Mouse (Mus musculus) intestine, embryonic 15.5 days (tissue): ENCODE data around the gene Cdhr4. TPM values are rescaled to one million over a fixed set of nuclear protein-coding genes. Genes with fewer than 3 reads are reported as not detected.

Experiments used
- ATAC-seq: fragments of 200-750 bp; cut with Nextera tagmentation; 2 replicates; pipeline ENCODE4 v1.8.0; 2017; ENCODE audit warnings: moderate TSS enrichment, moderate library complexity
- H3K27ac ChIP-seq: fragments of 300-500 bp; sonication (generic); 2 replicates; pipeline ENCODE4 v1.5.1; 2015; ENCODE audit warnings: mild to moderate bottlenecking, inconsistent platforms
- H3K27me3 ChIP-seq: fragments of 300-500 bp; sonication (generic); replicated peaks from 2 replicates; pipeline ENCODE4 v1.6.1; 2015; ENCODE audit warnings: inconsistent platforms
- H3K36me3 ChIP-seq: fragments of 300-500 bp; sonication (generic); 2 replicates; pipeline ENCODE4 v1.6.1; 2015; ENCODE audit warnings: inconsistent platforms
- H3K4me1 ChIP-seq: fragments of 300-500 bp; sonication (generic); replicated peaks from 2 replicates; pipeline ENCODE4 v1.6.1; 2015; ENCODE audit warnings: inconsistent platforms
- H3K4me2 ChIP-seq: fragments of 300-500 bp; sonication (generic); replicated peaks from 2 replicates; pipeline ENCODE4 v1.6.1; 2015; ENCODE audit warnings: mild to moderate bottlenecking, inconsistent platforms
- H3K4me3 ChIP-seq: fragments of 300-500 bp; sonication (generic); replicated peaks from 2 replicates; pipeline ENCODE4 v1.5.1; 2015; ENCODE audit warnings: inconsistent platforms
- H3K9ac ChIP-seq: fragments of 300-500 bp; sonication (generic); 2 replicates; pipeline ENCODE4 v1.6.1; 2015; ENCODE audit warnings: inconsistent platforms
- H3K9me3 ChIP-seq: fragments of 300-500 bp; sonication (generic); 2 replicates; pipeline ENCODE4 v1.6.1; 2016; ENCODE audit warnings: inconsistent platforms
- WGBS: fragments of 180-500 bp; shearing (Covaris S2); methylation state at CpG from one replicate; pipeline ENCODE4 v1.1.7; 2015; 5-methylcytosine and 5-hydroxymethylcytosine counted together
- polyA plus RNA-seq: library from polyadenylated mRNA; unstranded; fragments of >200 nt; fragmentation: Nextera tagmentation; extraction: Ambion mirVana; gene quantifications from 2 replicates; pipeline ENCODE4 v1.2.1, GENCODE M21; 2015

Cdhr4 gene
- polyA plus RNA-seq, 1 experiment from 2014 or later, result 8.4 TPM

GRCm38 (mm10) chr9:107981684-107982605 is 10.4 kb upstream of the Cdhr4 start:
- no peaks in the 10 kb centered on the region for H3K9me3 ChIP-seq

GRCm38 (mm10) chr9:107982681-107983346 is 9.5 kb upstream of the Cdhr4 start, which contains the start of gene Gm20661:
Gm20661 (plus strand) TSS chr9:107983058.
- Histone ChIP-seq H3K9me3 (no peaks in the 10 kb centered on the region), H3K9ac (peak within 1 kb of the TSS; percentile 77), H3K27me3 (no peaks in the 10 kb centered on the region), H3K4me3 (peak within 1 kb of the TSS; percentile 79), H3K4me1 (peaks cover 42% of the 10 kb centered on the region), H3K27ac (peak within 1 kb of the TSS; percentile 99), H3K36me3 (no peaks in the 10 kb centered on the region), H3K4me2 (peak within 1 kb of the TSS; percentile 87)
- WGBS, result 20% methylated on average over 14 of the region's 14 CpGs
- peak; percentile 69 for ATAC-seq

More at GRCm38 (mm10) chr9:107981684-107982605, 10.4 kb upstream of the Cdhr4 start:
- Histone ChIP-seq H3K9ac (peak overlapping the region; percentile 45), H3K27ac (peak overlapping the region; percentile 99), H3K27me3 (no peaks in the 10 kb centered on the region), H3K36me3 (no peaks in the 10 kb centered on the region), H3K4me1 (peaks cover 42% of the 10 kb centered on the region), H3K4me2 (peak overlapping the region; percentile 87), H3K4me3 (peak overlapping the region; percentile 79)
- ATAC-seq, result peak; percentile 18
- 24% methylated on average over 7 of the region's 7 CpGs for WGBS

GRCm38 (mm10) chr9:107983421-107983890 is 8.8 kb upstream of the Cdhr4 start:
- peak; percentile 55 for ATAC-seq
- no peaks in the 10 kb centered on the region for H3K27me3 ChIP-seq
- H3K27ac ChIP-seq, result peak overlapping the region; percentile 99
- peak overlapping the region; percentile 79 for H3K4me3 ChIP-seq
- H3K4me1 ChIP-seq, result peaks cover 42% of the 10 kb centered on the region
- H3K9me3 ChIP-seq, result no peaks in the 10 kb centered on the region
- H3K4me2 ChIP-seq, result peak overlapping the region; percentile 87
- WGBS, result 21% methylated on average over 4 of the region's 4 CpGs
- peak overlapping the region; percentile 77 for H3K9ac ChIP-seq
- H3K36me3 ChIP-seq, result no peaks in the 10 kb centered on the region

- peaks cover 42% of the 10 kb centered on the region for H3K4me1 ChIP-seq
- peak overlapping the region; percentile 99 for H3K27ac ChIP-seq
- H3K9ac ChIP-seq, result peak overlapping the region; percentile 77
- H3K4me3 ChIP-seq, result peak overlapping the region; percentile 79
- H3K4me2 ChIP-seq, result peak overlapping the region; percentile 87
- 42% methylated on average over 19 of the region's 19 CpGs for WGBS
- no peaks in the 10 kb centered on the region for H3K27me3 ChIP-seq
- no peak for ATAC-seq
- no peaks in the 10 kb centered on the region for H3K36me3 ChIP-seq
- no peaks in the 10 kb centered on the region for H3K9me3 ChIP-seq
Measured at GRCm38 (mm10) chr9:107984052-107984753, 8.1 kb upstream of the Cdhr4 start.

- H3K4me2 ChIP-seq, result peak overlapping the region; percentile 87
- H3K27ac ChIP-seq, result peak overlapping the region; percentile 99
- H3K27me3 ChIP-seq, result no peaks in the 10 kb centered on the region
- 45% methylated on average over 9 of the region's 9 CpGs for WGBS
- no peaks in the 10 kb centered on the region for H3K9me3 ChIP-seq
- H3K36me3 ChIP-seq, result no peaks in the 10 kb centered on the region
- no peak for ATAC-seq
- peak overlapping the region; percentile 77 for H3K9ac ChIP-seq
- H3K4me1 ChIP-seq, result peaks cover 42% of the 10 kb centered on the region
- peak overlapping the region; percentile 79 for H3K4me3 ChIP-seq
Measured at GRCm38 (mm10) chr9:107984754-107985055, 7.6 kb upstream of the Cdhr4 start.

- no peaks in the 10 kb centered on the region for H3K27me3 ChIP-seq
- H3K4me2 ChIP-seq, result peak within 1 kb of the TSS; percentile 87
- under 1% methylated on average over 58 of the region's 58 CpGs for WGBS
- H3K4me3 ChIP-seq, result peak within 1 kb of the TSS; percentile 79
- H3K9me3 ChIP-seq, result no peaks in the 10 kb centered on the region
- ATAC-seq, result peak; percentile 81
- H3K9ac ChIP-seq, result peak within 1 kb of the TSS; percentile 77
- H3K36me3 ChIP-seq, result no peaks in the 10 kb centered on the region
- peak within 1 kb of the TSS; percentile 99 for H3K27ac ChIP-seq
- H3K4me1 ChIP-seq, result peaks cover 42% of the 10 kb centered on the region
Measured at GRCm38 (mm10) chr9:107985131-107986119, 6.9 kb upstream of the Cdhr4 start, which contains the start of gene Inka1. Inka1 (minus strand) TSS chr9:107985879.

GRCm38 (mm10) chr9:107986376-107986775 is 5.9 kb upstream of the Cdhr4 start:
- peak overlapping the region; percentile 99 for H3K27ac ChIP-seq

GRCm38 (mm10) chr9:107987950-107988349 is 4.3 kb upstream of the Cdhr4 start:
- H3K36me3 ChIP-seq, result no peaks in the 10 kb centered on the region
- no peak for ATAC-seq
- H3K9ac ChIP-seq, result no peak overlapping the region
- WGBS, result 66% methylated on average over 3 of the region's 3 CpGs
- peaks cover 20% of the 10 kb centered on the region; the same call in 1 of the 2 replicates for H3K4me1 ChIP-seq
- no peaks in the 10 kb centered on the region for H3K27me3 ChIP-seq
- no peak overlapping the region for H3K4me3 ChIP-seq
- no peak overlapping the region for H3K27ac ChIP-seq
- no peaks in the 10 kb centered on the region for H3K9me3 ChIP-seq
- H3K4me2 ChIP-seq, result no peak overlapping the region

More at GRCm38 (mm10) chr9:107986376-107986775, 5.9 kb upstream of the Cdhr4 start:
- WGBS, result 3% methylated on average over 18 of the region's 18 CpGs
- peak; percentile 58 for ATAC-seq
- Histone ChIP-seq H3K27me3 (no peaks in the 10 kb centered on the region), H3K4me2 (peak overlapping the region; percentile 87), H3K36me3 (no peaks in the 10 kb centered on the region), H3K9ac (no peak overlapping the region), H3K4me1 (peaks cover 33% of the 10 kb centered on the region), H3K9me3 (no peaks in the 10 kb centered on the region), H3K4me3 (peak overlapping the region; percentile 79)

GRCm38 (mm10) chr9:107993013-107993412 is 716 bp downstream of the Cdhr4 start:
- Histone ChIP-seq H3K4me2 (no peak overlapping the region), H3K4me1 (no peaks in the 10 kb centered on the region), H3K9me3 (no peaks in the 10 kb centered on the region), H3K9ac (no peak overlapping the region), H3K27me3 (no peaks in the 10 kb centered on the region), H3K27ac (no peak overlapping the region), H3K4me3 (no peak overlapping the region), H3K36me3 (no peaks in the 10 kb centered on the region)
- ATAC-seq, result no peak
- WGBS, result 87% methylated on average over 11 of the region's 11 CpGs

- no peaks in the 10 kb centered on the region for H3K36me3 ChIP-seq
- no peaks in the 10 kb centered on the region for H3K4me1 ChIP-seq
- 46% methylated on average over 2 of the region's 2 CpGs for WGBS
- H3K4me3 ChIP-seq, result no peak overlapping the region
- no peaks in the 10 kb centered on the region for H3K27me3 ChIP-seq
- no peak overlapping the region for H3K4me2 ChIP-seq
- no peak overlapping the region for H3K9ac ChIP-seq
- ATAC-seq, result no peak
- no peak overlapping the region for H3K27ac ChIP-seq
- no peaks in the 10 kb centered on the region for H3K9me3 ChIP-seq
Measured at GRCm38 (mm10) chr9:107994464-107994863, 2.2 kb downstream of the Cdhr4 start.

GRCm38 (mm10) chr9:107995513-107995912 is 3.2 kb downstream of the Cdhr4 start:
- H3K27me3 ChIP-seq, result no peaks in the 10 kb centered on the region
- no peaks in the 10 kb centered on the region for H3K36me3 ChIP-seq
- WGBS, result 95% methylated on average over 21 of the region's 21 CpGs
- H3K9me3 ChIP-seq, result no peaks in the 10 kb centered on the region
- ATAC-seq, result no peak
- H3K27ac ChIP-seq, result no peak overlapping the region
- H3K4me2 ChIP-seq, result no peak overlapping the region
- H3K4me1 ChIP-seq, result no peaks in the 10 kb centered on the region
- no peak overlapping the region for H3K4me3 ChIP-seq
- no peak overlapping the region for H3K9ac ChIP-seq
